Mouse (Mus musculus): ENCODE data around the gene Casp8ap2. TPM values are rescaled to one million over a fixed set of nuclear protein-coding genes. Genes with fewer than 3 reads are reported as not detected.

Casp8ap2 gene
- polyA plus RNA-seq (2012; rRNA removed) = 1.7 and 2.2 TPM in 2 replicates

- Histone ChIP-seq H3K36me3 (ENCODE audit: control insufficient read depth, insufficient read depth, low read length) (no peaks in the 10 kb centered on the region), H3K27me3 (ENCODE audit: control insufficient read depth, insufficient read depth, low read length) (no peaks in the 10 kb centered on the region), H3K27ac (ENCODE audit: insufficient read depth, low read length) (peak within 1 kb of the TSS; percentile 88), H3K4me3 (ENCODE audit: extremely low read depth, insufficient read depth, insufficient read length) (peak within 1 kb of the TSS; percentile 94), H3K4me1 (ENCODE audit: control insufficient read depth, insufficient read depth, insufficient read length) (no peaks in the 10 kb centered on the region)
- TF ChIP-seq CTCF (IDR thresholded peaks at IDR 0.05; ENCODE audit: extremely low read depth, insufficient read depth, insufficient read length, insufficient replicate concordance) = no peak
- TF ChIP-seq POLR2A (IDR thresholded peaks at IDR 0.05; ENCODE audit: low read depth, low read length) = peak; percentile 72
- WGBS = under 1% methylated on average over 67 of the region's 67 CpGs
- DNase-seq (ENCODE audit: low read depth in 1 of 2, low spot score in 2 of 2) = peak; percentile 98 to 99
Observed at GRCm38 (mm10) chr4:32615034-32615881, at the start of gene Casp8ap2. TSS of gene Casp8ap2 (plus strand) at chr4:32615451.

GRCm38 (mm10) chr4:32569054-32569453 is 46.2 kb upstream of the Casp8ap2 start:
- Histone ChIP-seq H3K4me3 (ENCODE audit: extremely low read depth, insufficient read depth, insufficient read length) (no peak overlapping the region), H3K36me3 (ENCODE audit: control insufficient read depth, insufficient read depth, low read length) (0 out of 2 replicates have a peak, but pooled peaks cover under 1% of the 10 kb centered on the region), H3K27me3 (ENCODE audit: control insufficient read depth, insufficient read depth, low read length) (no peaks in the 10 kb centered on the region), H3K27ac (ENCODE audit: insufficient read depth, low read length) (0 out of 2 replicates have a peak overlapping the region, but pooled peaks have one; percentile 3), H3K4me1 (ENCODE audit: control insufficient read depth, insufficient read depth, insufficient read length) (peaks cover 13% of the 10 kb centered on the region; the same call in 1 of the 2 replicates)
- TF ChIP-seq POLR2A (IDR thresholded peaks at IDR 0.05; ENCODE audit: low read depth, low read length) = no peak
- no peak for TF ChIP-seq CTCF (IDR thresholded peaks at IDR 0.05; ENCODE audit: extremely low read depth, insufficient read depth, insufficient read length, insufficient replicate concordance)
- WGBS = 84% methylated on average over 4 of the region's 4 CpGs
- DNase-seq (ENCODE audit: low read depth in 1 of 2, low spot score in 2 of 2) = no peak

DNA sequence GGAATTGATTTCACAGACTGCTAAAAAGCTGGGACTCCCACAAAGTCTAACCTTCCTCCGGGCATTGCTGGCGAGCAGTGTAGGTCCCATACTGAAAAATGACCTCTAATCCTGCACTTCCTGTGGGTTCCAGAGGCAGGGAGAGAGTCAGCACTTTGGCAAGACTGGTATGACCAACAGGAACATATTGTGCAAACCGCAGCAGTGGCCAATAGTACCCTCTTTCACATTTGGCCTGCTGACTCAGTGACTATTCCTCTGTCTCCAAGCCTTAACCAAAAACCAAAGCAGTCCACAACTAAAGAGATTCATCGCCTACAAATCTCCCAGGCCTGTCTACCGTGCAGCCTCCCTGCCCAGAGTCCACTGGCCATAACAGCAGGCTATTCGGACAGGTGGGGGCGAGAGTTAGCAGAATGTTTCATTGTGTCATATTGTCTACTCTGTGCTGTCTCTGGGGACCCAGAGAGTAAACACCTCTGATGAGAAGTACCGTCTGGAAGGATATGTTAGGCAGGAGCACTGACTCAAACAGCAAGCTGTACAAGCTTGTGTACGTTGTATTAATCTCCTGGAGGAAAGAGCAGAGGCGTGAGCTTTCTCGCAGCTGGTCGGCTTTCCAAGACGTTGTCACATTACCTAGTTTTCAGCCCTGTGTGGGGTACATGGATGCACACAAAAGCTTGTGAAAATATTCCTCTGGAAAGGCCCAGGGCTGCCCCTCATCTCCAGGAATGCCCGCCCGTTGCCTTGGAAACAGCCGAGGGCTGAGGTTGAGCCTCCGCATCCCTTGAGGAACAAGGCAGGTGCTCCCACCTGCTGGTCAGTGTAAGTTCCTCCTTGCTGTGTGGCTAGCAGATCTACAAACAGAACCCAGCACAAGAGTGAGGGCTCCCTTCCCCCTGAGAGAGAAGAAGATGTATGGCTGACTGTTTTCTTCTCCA is 45.0 kb upstream of the Casp8ap2 start:
- 77% methylated on average over 17 of the region's 17 CpGs for WGBS
- peaks cover 3% of the 10 kb centered on the region; the same call in 1 of the 2 replicates for H3K4me1 ChIP-seq (ENCODE audit: control insufficient read depth, insufficient read depth, insufficient read length)
- H3K27me3 ChIP-seq (ENCODE audit: control insufficient read depth, insufficient read depth, low read length) = no peaks in the 10 kb centered on the region
- no peak for DNase-seq (ENCODE audit: low read depth in 1 of 2, low spot score in 2 of 2)
- peak overlapping the region; percentile 35 for H3K27ac ChIP-seq (ENCODE audit: insufficient read depth, low read length)
- 0 out of 2 replicates have a peak, but pooled peaks cover under 1% of the 10 kb centered on the region for H3K36me3 ChIP-seq (ENCODE audit: control insufficient read depth, insufficient read depth, low read length)
- TF ChIP-seq POLR2A (IDR thresholded peaks at IDR 0.05; ENCODE audit: low read depth, low read length) (no peak), CTCF (IDR thresholded peaks at IDR 0.05; ENCODE audit: extremely low read depth, insufficient read depth, insufficient read length, insufficient replicate concordance) (no peak)
- H3K4me3 ChIP-seq (ENCODE audit: extremely low read depth, insufficient read depth, insufficient read length) = no peak overlapping the region

DNA sequence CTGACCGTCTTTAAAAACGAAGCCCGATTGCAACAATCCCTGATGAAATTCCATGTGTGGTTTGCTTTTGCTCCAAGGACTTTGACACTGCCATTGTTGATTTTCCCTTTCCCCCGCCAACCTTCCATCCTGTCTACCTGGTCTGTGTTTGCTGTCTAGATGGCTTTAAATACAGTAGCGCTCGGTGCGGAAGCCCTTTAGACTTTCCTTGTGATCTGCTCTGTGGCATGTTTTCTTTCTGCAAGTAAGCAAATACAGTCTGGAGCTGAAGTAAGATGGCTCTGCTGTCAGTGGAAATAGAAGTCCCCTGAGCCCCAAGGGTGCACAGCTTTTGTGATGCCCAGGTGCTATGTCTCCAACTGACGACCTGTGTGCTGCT is 44.3 kb upstream of the Casp8ap2 start:
- TF ChIP-seq CTCF (IDR thresholded peaks at IDR 0.05; ENCODE audit: extremely low read depth, insufficient read depth, insufficient read length, insufficient replicate concordance) = no peak
- TF ChIP-seq POLR2A (IDR thresholded peaks at IDR 0.05; ENCODE audit: low read depth, low read length) = no peak
- H3K4me3 ChIP-seq (ENCODE audit: extremely low read depth, insufficient read depth, insufficient read length) = no peak overlapping the region
- peaks cover 2% of the 10 kb centered on the region; the same call in 1 of the 2 replicates for H3K4me1 ChIP-seq (ENCODE audit: control insufficient read depth, insufficient read depth, insufficient read length)
- H3K27me3 ChIP-seq (ENCODE audit: control insufficient read depth, insufficient read depth, low read length) = no peaks in the 10 kb centered on the region
- 82% methylated on average over 8 of the region's 8 CpGs for WGBS
- no peak for DNase-seq (ENCODE audit: low read depth in 1 of 2, low spot score in 2 of 2)
- H3K36me3 ChIP-seq (ENCODE audit: control insufficient read depth, insufficient read depth, low read length) = peaks cover 2% of the 10 kb centered on the region; the same call in 1 of the 2 replicates
- 0 out of 2 replicates have a peak overlapping the region, but pooled peaks have one; percentile 10 for H3K27ac ChIP-seq (ENCODE audit: insufficient read depth, low read length)

DNA sequence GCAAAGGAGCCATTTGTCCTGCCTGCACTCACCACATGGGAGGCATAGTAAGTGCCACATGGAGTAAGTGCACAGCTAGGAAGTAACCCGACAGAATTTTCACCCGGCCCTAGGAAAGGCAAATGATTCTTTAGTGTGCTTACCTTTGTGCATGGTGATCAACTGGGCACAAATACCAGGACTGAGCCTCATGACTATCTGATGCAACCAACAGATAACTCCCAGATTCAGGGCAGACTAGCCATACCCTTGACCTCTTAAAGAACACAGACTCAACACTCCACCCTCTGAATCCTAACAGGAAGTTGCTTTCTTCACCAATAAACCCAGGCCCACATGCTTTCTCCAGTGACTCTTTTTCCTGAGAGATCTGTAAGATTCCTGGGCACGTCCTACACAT is 43.8 kb upstream of the Casp8ap2 start:
- TF ChIP-seq CTCF (IDR thresholded peaks at IDR 0.05; ENCODE audit: extremely low read depth, insufficient read depth, insufficient read length, insufficient replicate concordance) (no peak), POLR2A (IDR thresholded peaks at IDR 0.05; ENCODE audit: low read depth, low read length) (no peak)
- Histone ChIP-seq H3K27me3 (ENCODE audit: control insufficient read depth, insufficient read depth, low read length) (no peaks in the 10 kb centered on the region), H3K4me3 (ENCODE audit: extremely low read depth, insufficient read depth, insufficient read length) (no peak overlapping the region), H3K36me3 (ENCODE audit: control insufficient read depth, insufficient read depth, low read length) (peaks cover 4% of the 10 kb centered on the region; the same call in 1 of the 2 replicates), H3K4me1 (ENCODE audit: control insufficient read depth, insufficient read depth, insufficient read length) (peaks cover 2% of the 10 kb centered on the region; the same call in 1 of the 2 replicates), H3K27ac (ENCODE audit: insufficient read depth, low read length) (0 out of 2 replicates have a peak overlapping the region, but pooled peaks have one; percentile 10)
- 68% methylated on average over 3 of the region's 3 CpGs for WGBS
- DNase-seq (ENCODE audit: low read depth in 1 of 2, low spot score in 2 of 2) = no peak

DNA sequence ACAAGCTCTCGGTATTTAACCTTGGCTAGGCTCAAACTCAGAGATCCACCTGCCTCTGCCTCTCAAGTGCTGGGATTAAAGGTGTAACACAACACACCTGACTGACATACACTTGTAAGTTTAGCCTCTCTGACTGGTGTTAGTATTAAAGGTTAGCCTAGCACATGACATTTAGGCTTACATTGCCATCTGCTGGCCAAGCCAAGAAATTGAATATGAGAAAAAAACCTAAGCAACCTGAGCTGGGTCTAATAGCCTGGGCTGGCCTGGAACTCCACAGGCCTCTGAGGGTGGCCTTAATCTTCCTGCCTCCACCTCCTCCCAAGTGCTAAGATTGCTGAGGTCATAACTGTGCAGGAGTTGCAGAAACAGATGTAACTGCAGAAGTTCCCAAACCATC is 43.1 kb upstream of the Casp8ap2 start:
- Histone ChIP-seq H3K4me1 (ENCODE audit: control insufficient read depth, insufficient read depth, insufficient read length) (peaks cover 2% of the 10 kb centered on the region; the same call in 1 of the 2 replicates), H3K4me3 (ENCODE audit: extremely low read depth, insufficient read depth, insufficient read length) (no peak overlapping the region), H3K27ac (ENCODE audit: insufficient read depth, low read length) (no peak overlapping the region), H3K36me3 (ENCODE audit: control insufficient read depth, insufficient read depth, low read length) (peaks cover 9% of the 10 kb centered on the region), H3K27me3 (ENCODE audit: control insufficient read depth, insufficient read depth, low read length) (no peaks in the 10 kb centered on the region)
- DNase-seq (ENCODE audit: low read depth in 1 of 2, low spot score in 2 of 2) = peak; percentile 44 to 45
- TF ChIP-seq POLR2A (IDR thresholded peaks at IDR 0.05; ENCODE audit: low read depth, low read length) (no peak), CTCF (IDR thresholded peaks at IDR 0.05; ENCODE audit: extremely low read depth, insufficient read depth, insufficient read length, insufficient replicate concordance) (peak; percentile 8; the same call in 1 of the 2 replicates)
- WGBS = 70% methylated on average over 1 of the region's 1 CpGs

Data from spleen, adult 2 months (tissue).